Mouse (Mus musculus) ES-E14 (cell line): ENCODE data around the gene Tbx20.

ENCODE experiments used
- ZC3H11A ChIP-seq: IDR thresholded peaks from 2 replicates; pipeline ENCODE4 v1.6.1; 2012; ENCODE audit warnings: low read depth, mild to moderate bottlenecking, inconsistent platforms, low read length, borderline replicate concordance
- ZNF384 ChIP-seq: IDR thresholded peaks from 2 replicates; pipeline ENCODE4 v1.6.1; 2012; ENCODE audit warnings: low read depth, low read length, inconsistent platforms

DNA sequence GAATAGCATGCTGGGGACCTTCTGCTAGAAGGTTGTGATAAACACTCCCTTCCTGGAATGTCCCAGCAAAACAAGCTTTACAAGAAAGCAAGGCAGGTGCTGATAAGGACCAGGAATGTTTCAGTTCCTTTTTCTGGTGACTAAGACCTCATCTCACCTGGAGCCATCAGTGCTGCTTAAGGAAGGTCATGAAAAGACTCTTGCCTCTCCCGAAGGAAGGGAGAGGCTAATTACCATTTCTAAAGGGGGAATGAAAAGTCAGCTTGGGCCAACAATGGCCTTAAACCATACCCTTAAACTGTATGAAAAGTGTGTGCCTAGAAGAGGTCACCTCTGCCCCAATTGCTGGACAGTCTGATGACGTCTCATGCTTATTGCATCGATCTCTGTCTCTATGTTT is 44.4 kb upstream of the Tbx20 start:
- no peak for TF ChIP-seq ZC3H11A
- no peak for TF ChIP-seq ZNF384
